Mouse (Mus musculus) mammary gland, adult 2 months (tissue): ENCODE results near the gene Fam174b. TPM values are rescaled to one million over a fixed set of nuclear protein-coding genes. Genes with fewer than 3 reads are reported as not detected.

Experiments
- polyA plus RNA-seq: library from polyadenylated mRNA; depleted of rRNA; stranded (reverse); fragments of >200 nt; gene quantifications from 2 replicates; pipeline ENCODE4 v1.2.3, GENCODE M21; 2012; ENCODE audit warnings: low replicate concordance; rRNA removed

The Fam174b gene
- polyA plus RNA-seq, result 11.3 and 19.4 TPM in 2 replicates

DNA sequence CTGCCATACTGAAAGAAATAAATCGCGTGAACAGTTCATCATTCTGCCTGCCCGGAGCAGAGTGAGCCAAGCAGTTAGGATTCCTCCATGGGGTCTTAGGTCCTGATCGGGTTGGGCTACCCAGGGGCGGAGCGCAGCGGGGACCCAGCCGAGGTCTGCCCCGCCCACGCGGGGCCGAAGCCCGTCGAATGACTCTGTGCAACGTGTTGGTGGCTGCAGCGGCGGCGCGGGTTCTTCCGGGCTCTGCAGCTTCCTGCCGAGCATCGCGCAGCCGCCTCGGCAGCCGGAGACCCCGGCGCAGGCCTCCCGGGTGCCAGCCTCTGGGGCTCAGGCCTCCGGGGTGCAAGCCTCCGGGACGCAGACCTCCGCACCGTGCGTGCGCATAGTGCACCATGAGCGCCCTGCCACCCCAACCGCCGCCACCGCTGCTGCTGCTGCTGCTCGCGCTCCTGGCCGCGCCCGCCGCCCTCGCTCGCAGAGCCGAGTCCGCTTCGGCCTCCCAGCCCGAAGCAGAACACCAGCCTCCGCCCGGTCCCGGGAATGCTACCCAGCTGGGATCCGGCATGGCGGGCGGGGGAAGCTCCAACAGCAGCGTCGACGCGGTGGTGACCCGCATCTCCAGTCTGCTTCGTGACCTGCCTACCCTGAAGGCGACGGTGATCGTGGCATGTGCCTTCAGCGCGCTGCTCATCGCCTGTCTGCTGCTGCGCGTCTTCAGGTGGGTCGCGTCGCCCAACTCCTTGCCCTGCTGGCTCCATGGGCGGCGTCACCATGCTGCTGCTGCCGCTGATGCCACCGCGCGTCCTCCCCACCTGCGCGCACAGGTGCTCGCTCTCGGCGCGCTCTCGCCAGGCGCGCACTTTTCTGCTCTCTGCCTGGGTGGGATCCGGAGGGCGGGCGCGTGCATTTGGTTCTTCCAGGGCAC is at the start of gene Fam174b:
Gene Fam174b, plus strand, starts transcription at position 192 of the 925 bp plus-strand sequence.

Other genes with a start within 250 kb of the Fam174b start
- gene Chd2, start 198.5 kb upstream of the Fam174b start, polyA plus RNA-seq, result 36.0 and 44.8 TPM in 2 replicates